Mouse (Mus musculus) neutrophil, adult 5-6 weeks (primary cell): ENCODE data around the gene Rab39. TPM values are rescaled to one million over a fixed set of nuclear protein-coding genes. Genes with fewer than 3 reads are reported as not detected.

Experiments used
- ATAC-seq: fragments of 151-379, 151-347 bp; 2 replicates; pipeline ENCODE4 v1.8.0; 2017; ENCODE audit warnings: mild to moderate bottlenecking, moderate TSS enrichment; ENCODE audit not compliant: insufficient number of reproducible peaks, poor library complexity, low FRiP score, severe bottlenecking; ENCODE audit errors: extremely low read depth
- total RNA-seq: library from RNA; stranded (forward); fragments of 200-1000 nt; gene quantifications from 2 replicates; pipeline ENCODE4 v1.2.3, GENCODE M21; 2017

Rab39 gene
- total RNA-seq, 1 experiment from 2014 or later: 11.3 TPM

GRCm38 (mm10) chr9:53634796-53635195, 71.2 kb downstream of the Rab39 start:
- ATAC-seq: no peak

Other genes with a start within 250 kb of the Rab39 start
- gene Atm, start 169.5 kb downstream of the Rab39 start, total RNA-seq: 52.5 and 58.7 TPM in 2 replicates
- gene Npat, start 169.2 kb downstream of the Rab39 start, total RNA-seq: 13.5 and 14.0 TPM in 2 replicates
- 29.9 and 34.6 TPM in 2 replicates for gene Acat1, start 95.8 kb downstream of the Rab39 start, total RNA-seq
- gene Cul5, start 36.2 kb downstream of the Rab39 start, total RNA-seq: 37.4 and 44.5 TPM in 2 replicates
- 0.35 and 2.3 TPM in 2 replicates for gene Slc35f2, start 65.3 kb upstream of the Rab39 start, total RNA-seq
- not detected in 2 replicates for gene Sln, start 143.9 kb upstream of the Rab39 start, total RNA-seq